Mouse (Mus musculus): Measurements from ENCODE around the gene Smim27. TPM values are rescaled to one million over a fixed set of nuclear protein-coding genes. Genes with fewer than 3 reads are reported as not detected.

The Smim27 gene
- total and polyA plus RNA-seq, 2 experiments from 2014 or later, result 3.0 to 13.9 TPM

GRCm38 (mm10) chr4:40244035-40244434 lies 25.3 kb upstream of the Smim27 start:
- Histone ChIP-seq H3K9me3 (ENCODE audit: low read length) (no peaks in the 10 kb centered on the region), H3K27ac (ENCODE audit: low read depth, low read length) (no peak overlapping the region), H3K4me3 (ENCODE audit: low read depth, low read length) (no peak overlapping the region), H3K4me1 (ENCODE audit: insufficient read depth, low read length) (no peaks in the 10 kb centered on the region), H3K27me3 (ENCODE audit: insufficient read depth, low read length) (no peaks in the 10 kb centered on the region), H3K9ac (replicated peaks; ENCODE audit: low read length, poor library complexity, severe bottlenecking) (no peak overlapping the region), H3K4me2 (ENCODE audit: low read depth, low read length, poor library complexity, severe bottlenecking) (no peak overlapping the region), H3K36me3 (ENCODE audit: insufficient read depth, low read length) (no peaks in the 10 kb centered on the region)
- ATAC-seq (ENCODE audit: low FRiP score) (no peak), DNase-seq (ENCODE audit: low spot score) (no peak)
- TF ChIP-seq CTCF (IDR thresholded peaks at IDR 0.05), result no peak
- WGBS, result 85% methylated on average over 8 of the region's 8 CpGs

- no peak for TF ChIP-seq CTCF (IDR thresholded peaks at IDR 0.05)
- Histone ChIP-seq H3K4me1 (ENCODE audit: insufficient read depth, low read length) (no peaks in the 10 kb centered on the region), H3K4me2 (ENCODE audit: low read depth, low read length, poor library complexity, severe bottlenecking) (no peak overlapping the region), H3K36me3 (ENCODE audit: insufficient read depth, low read length) (no peaks in the 10 kb centered on the region), H3K27ac (ENCODE audit: low read depth, low read length) (no peak overlapping the region), H3K9me3 (ENCODE audit: low read length) (no peaks in the 10 kb centered on the region), H3K4me3 (ENCODE audit: low read depth, low read length) (no peak overlapping the region), H3K27me3 (ENCODE audit: insufficient read depth, low read length) (no peaks in the 10 kb centered on the region), H3K9ac (replicated peaks; ENCODE audit: low read length, poor library complexity, severe bottlenecking) (no peak overlapping the region)
- 92% methylated on average over 5 of the region's 5 CpGs for WGBS
- DNase-seq (ENCODE audit: low spot score), result no peak
- ATAC-seq (ENCODE audit: low FRiP score), result no peak
These were observed 18.4 kb upstream of the Smim27 start for GRCm38 (mm10) chr4:40250984-40251383.

- H3K36me3 ChIP-seq (ENCODE audit: insufficient read depth, low read length), result 0 out of 2 replicates have a peak, but pooled peaks cover 1% of the 10 kb centered on the region
- no peak for TF ChIP-seq CTCF (IDR thresholded peaks at IDR 0.05)
- H3K4me1 ChIP-seq (ENCODE audit: insufficient read depth, low read length), result no peaks in the 10 kb centered on the region
- 84% methylated on average over 2 of the region's 2 CpGs for WGBS
- ATAC-seq (ENCODE audit: low FRiP score), result no peak
- no peaks in the 10 kb centered on the region for H3K9me3 ChIP-seq (ENCODE audit: low read length)
- H3K27me3 ChIP-seq (ENCODE audit: insufficient read depth, low read length), result no peaks in the 10 kb centered on the region
- no peak overlapping the region for H3K4me3 ChIP-seq (ENCODE audit: low read depth, low read length)
- no peak overlapping the region for H3K4me2 ChIP-seq (ENCODE audit: low read depth, low read length, poor library complexity, severe bottlenecking)
- no peak overlapping the region for H3K27ac ChIP-seq (ENCODE audit: low read depth, low read length)
- H3K9ac ChIP-seq (replicated peaks; ENCODE audit: low read length, poor library complexity, severe bottlenecking), result no peak overlapping the region
- no peak for DNase-seq (ENCODE audit: low spot score)
These were observed 15.6 kb upstream of the Smim27 start for GRCm38 (mm10) chr4:40253766-40254165.

GRCm38 (mm10) chr4:40254385-40255103 lies 14.8 kb upstream of the Smim27 start:
- Histone ChIP-seq H3K4me3 (ENCODE audit: low read depth, low read length) (no peak overlapping the region), H3K9ac (replicated peaks; ENCODE audit: low read length, poor library complexity, severe bottlenecking) (no peak overlapping the region), H3K9me3 (ENCODE audit: low read length) (no peaks in the 10 kb centered on the region), H3K36me3 (ENCODE audit: insufficient read depth, low read length) (0 out of 2 replicates have a peak, but pooled peaks cover 7% of the 10 kb centered on the region), H3K4me1 (ENCODE audit: insufficient read depth, low read length) (no peaks in the 10 kb centered on the region), H3K4me2 (ENCODE audit: low read depth, low read length, poor library complexity, severe bottlenecking) (no peak overlapping the region), H3K27ac (ENCODE audit: low read depth, low read length) (no peak overlapping the region), H3K27me3 (ENCODE audit: insufficient read depth, low read length) (no peaks in the 10 kb centered on the region)
- ATAC-seq (ENCODE audit: low FRiP score), result no peak
- WGBS, result 86% methylated on average over 8 of the region's 8 CpGs
- no peak for TF ChIP-seq CTCF (IDR thresholded peaks at IDR 0.05)
- DNase-seq (ENCODE audit: low spot score), result no peak

- no peak overlapping the region for H3K9ac ChIP-seq (replicated peaks; ENCODE audit: low read length, poor library complexity, severe bottlenecking)
These were observed 5.1 kb upstream of the Smim27 start for GRCm38 (mm10) chr4:40264321-40264720.

GRCm38 (mm10) chr4:40267681-40268080 lies 1.7 kb upstream of the Smim27 start:
- Histone ChIP-seq H3K27me3 (ENCODE audit: insufficient read depth, low read length) (no peaks in the 10 kb centered on the region), H3K27ac (ENCODE audit: low read depth, low read length) (peak overlapping the region; percentile 97), H3K36me3 (ENCODE audit: insufficient read depth, low read length) (0 out of 2 replicates have a peak, but pooled peaks cover 3% of the 10 kb centered on the region), H3K9me3 (ENCODE audit: low read length) (no peaks in the 10 kb centered on the region), H3K4me2 (ENCODE audit: low read depth, low read length, poor library complexity, severe bottlenecking) (peak overlapping the region; percentile 83), H3K9ac (replicated peaks; ENCODE audit: low read length, poor library complexity, severe bottlenecking) (peak overlapping the region; percentile 92), H3K4me1 (ENCODE audit: insufficient read depth, low read length) (peaks cover 7% of the 10 kb centered on the region), H3K4me3 (ENCODE audit: low read depth, low read length) (peak overlapping the region; percentile 82)
- peak; percentile 7; the same call in 1 of the 2 replicates for ATAC-seq (ENCODE audit: low FRiP score)
- 55% methylated on average over 7 of the region's 7 CpGs for WGBS
- no peak for TF ChIP-seq CTCF (IDR thresholded peaks at IDR 0.05)
- DNase-seq (ENCODE audit: low spot score), result no peak

More at GRCm38 (mm10) chr4:40264321-40264720, 5.1 kb upstream of the Smim27 start:
- DNase-seq (ENCODE audit: low spot score) (no peak), ATAC-seq (ENCODE audit: low FRiP score) (no peak)
- no peak overlapping the region for H3K4me2 ChIP-seq (ENCODE audit: low read depth, low read length, poor library complexity, severe bottlenecking)
- TF ChIP-seq CTCF (IDR thresholded peaks at IDR 0.05), result no peak
- H3K27me3 ChIP-seq (ENCODE audit: insufficient read depth, low read length), result no peaks in the 10 kb centered on the region
- H3K4me3 ChIP-seq (ENCODE audit: low read depth, low read length), result no peak overlapping the region
- peaks cover 25% of the 10 kb centered on the region for H3K36me3 ChIP-seq (ENCODE audit: insufficient read depth, low read length)
- H3K27ac ChIP-seq (ENCODE audit: low read depth, low read length), result no peak overlapping the region
- H3K9me3 ChIP-seq (ENCODE audit: low read length), result no peaks in the 10 kb centered on the region
- peaks cover 7% of the 10 kb centered on the region for H3K4me1 ChIP-seq (ENCODE audit: insufficient read depth, low read length)
- WGBS, result 66% methylated on average over 1 of the region's 1 CpGs

Data from midbrain, postnatal 0 days (tissue).